Mouse (Mus musculus): Measurements from ENCODE around the gene Scn8a.
"Not testable (repeated sequence)": the region's sequence is repeated elsewhere in the genome, so short reads cannot be mapped to it uniquely, and the experiment has no call there.

The Scn8a gene

GRCm38 (mm10) chr15:100869558-100869957, at the start of gene Scn8a:
Gene Scn8a (plus strand): TSS chr15:100869858.
- no peak for DNase-seq

- DNase-seq, result no peak
These were observed 47.8 kb upstream of the Scn8a start for GRCm38 (mm10) chr15:100821824-100822223.

DNA sequence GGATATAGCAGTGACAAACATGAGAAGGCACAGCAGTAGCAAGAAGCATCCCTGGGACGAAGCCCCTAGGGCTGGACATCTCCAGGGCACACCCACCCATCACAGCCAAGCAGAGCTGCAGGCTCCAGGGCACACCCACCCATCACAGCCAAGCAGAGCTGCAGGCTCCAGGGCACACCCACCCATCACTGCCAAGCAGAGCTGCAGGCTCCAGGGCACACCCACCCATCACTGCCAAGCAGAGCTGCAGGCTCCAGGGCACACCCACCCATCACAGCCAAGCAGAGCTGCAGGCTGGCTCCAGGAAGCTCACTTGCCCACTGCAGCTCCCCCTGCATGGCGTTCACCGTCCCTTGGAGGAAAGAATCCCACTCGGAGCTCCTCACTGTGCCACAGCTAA, 47.3 kb upstream of the Scn8a start:
- not testable (repeated sequence) for DNase-seq

- DNase-seq, result peak in 1 of 2 experiments; percentile 18
These were observed 44.3 kb upstream of the Scn8a start for GRCm38 (mm10) chr15:100825249-100825856.

- DNase-seq, result no peak
These were observed 43.6 kb upstream of the Scn8a start for GRCm38 (mm10) chr15:100826076-100826475.

- DNase-seq, result no peak
These were observed 39.9 kb upstream of the Scn8a start for GRCm38 (mm10) chr15:100829775-100830174.

DNA sequence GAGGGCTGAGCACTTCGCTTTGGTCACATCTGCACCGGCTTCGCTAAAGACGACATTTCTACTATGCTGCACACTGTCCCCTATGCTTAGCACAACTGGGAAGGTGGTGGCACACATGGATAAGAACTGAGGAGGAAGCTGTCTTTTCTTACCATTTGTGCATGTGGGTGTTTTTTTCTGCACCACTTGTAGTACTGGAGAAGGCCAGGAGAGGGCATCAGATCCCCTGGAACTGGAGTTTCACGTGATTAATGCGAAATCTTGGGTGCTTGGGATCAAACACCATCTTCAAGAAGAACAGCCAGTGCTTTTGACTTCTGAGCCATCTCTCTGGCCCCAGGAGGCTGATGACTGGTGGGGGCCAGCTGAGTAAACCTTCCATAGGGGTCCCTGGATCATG, 39.0 kb upstream of the Scn8a start:
- peak in 1 of 2 experiments; percentile 21 for DNase-seq

DNA sequence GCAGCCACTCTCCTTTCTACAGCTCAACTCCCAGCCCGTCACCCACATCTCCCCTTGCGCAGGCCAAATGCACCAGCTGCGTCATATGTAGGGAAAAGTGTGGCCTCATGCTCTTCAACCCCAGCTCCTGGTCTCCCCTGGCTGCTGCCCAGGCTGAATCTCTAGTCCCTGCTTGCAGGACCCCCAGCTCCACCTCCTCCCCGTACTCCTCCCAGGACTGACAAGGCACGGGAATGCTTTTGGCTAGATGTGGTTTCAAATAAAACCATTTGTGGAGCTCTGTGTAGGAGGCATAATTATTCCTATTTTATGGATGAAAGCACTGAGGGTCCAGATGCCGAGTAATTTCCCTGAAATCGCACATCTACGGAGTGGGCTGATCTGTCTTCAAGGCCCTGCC, 37.5 kb upstream of the Scn8a start:
- no peak for DNase-seq

- no peak for DNase-seq
These were observed 36.9 kb upstream of the Scn8a start for GRCm38 (mm10) chr15:100832784-100833183.

DNA sequence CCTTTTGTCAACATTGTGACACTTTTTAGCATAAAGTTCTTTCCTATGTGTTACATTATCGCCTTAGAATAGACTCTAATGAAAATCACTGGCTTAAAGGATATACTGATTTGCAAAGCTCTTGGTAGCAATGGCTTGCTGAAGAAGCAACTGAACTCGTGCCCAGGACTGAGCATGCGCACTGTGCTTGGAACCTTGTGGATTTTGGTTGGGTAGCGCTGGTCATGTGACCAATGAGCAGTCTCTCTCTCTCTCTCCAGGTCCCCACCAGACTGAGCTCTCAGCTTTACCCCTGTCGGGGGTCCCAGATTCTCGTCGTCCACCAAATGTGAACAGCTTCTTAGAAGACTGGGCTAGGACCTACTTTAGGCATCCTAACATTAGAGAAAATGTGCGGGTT, 32.9 kb upstream of the Scn8a start:
- DNase-seq, result no peak

GRCm38 (mm10) chr15:100838607-100839207, 31.0 kb upstream of the Scn8a start:
- DNase-seq, result peak; percentile 65 to 70

DNA sequence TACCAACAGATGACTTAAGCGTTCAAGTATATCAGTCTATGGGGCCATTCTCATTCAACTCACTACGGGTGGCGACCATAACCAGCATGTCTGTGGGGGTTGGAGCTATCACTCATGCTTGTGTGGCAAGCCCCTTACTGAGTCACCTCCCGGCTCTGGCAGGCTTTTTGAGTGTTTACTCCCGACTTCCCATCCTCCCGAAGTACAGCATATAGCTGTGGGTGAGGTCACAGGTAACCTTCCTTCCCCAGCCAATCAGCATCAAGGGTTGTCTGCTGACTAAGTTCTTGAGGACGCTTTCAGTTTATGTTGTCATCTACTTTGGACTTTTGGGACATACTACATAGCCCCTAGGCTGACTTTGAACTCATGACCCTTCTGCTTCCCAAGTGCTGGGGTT, 25.3 kb upstream of the Scn8a start:
- no peak for DNase-seq

DNA sequence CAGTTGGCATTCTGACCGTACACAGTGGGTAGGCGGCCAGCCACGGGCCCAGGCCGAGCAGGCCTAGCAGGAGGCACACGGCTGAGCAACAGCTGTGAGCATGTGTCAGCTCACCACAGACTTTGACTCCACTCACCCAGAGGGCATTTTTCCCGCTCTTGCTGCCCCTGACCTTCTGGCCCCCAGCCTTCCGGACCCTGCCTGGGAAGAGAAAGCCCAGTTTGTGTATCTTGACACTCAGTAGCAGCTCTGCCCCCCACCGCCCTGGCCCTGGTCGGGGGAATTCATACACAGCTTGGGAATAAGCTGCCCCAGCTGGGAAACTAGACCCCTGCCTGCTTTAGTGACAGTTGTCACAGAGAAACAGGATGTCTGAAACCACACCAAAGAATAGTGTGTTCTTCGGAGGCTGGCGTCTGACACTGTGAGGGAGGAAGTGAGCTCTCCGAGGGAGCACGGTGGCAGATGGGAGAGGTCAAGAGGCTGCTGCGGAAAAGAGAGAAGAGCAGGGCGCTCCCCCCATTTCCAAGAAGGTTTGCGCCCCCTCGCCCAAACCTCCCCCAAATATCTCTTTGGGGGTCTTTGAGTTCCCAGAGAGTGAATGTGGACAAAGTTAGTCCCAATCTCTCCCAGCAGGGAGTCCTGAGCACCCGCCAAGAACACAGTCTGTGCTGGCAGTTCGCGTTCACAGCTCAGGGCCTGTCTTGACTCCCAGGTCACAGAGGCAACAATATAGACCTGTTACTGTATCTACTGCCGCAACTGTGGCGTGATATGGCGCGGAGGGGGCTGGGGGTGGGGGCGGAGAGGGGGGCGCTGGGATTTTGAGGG, 24.4 kb upstream of the Scn8a start:
- peak; percentile 57 to 90 for DNase-seq

- no peak for DNase-seq
These were observed 22.5 kb upstream of the Scn8a start for GRCm38 (mm10) chr15:100847193-100847592.

GRCm38 (mm10) chr15:100857586-100857985, 12.1 kb upstream of the Scn8a start:
- DNase-seq, result no peak

GRCm38 (mm10) chr15:100860856-100861255, 8.8 kb upstream of the Scn8a start:
- DNase-seq, result no peak

- DNase-seq, result no peak
These were observed 4.1 kb upstream of the Scn8a start for GRCm38 (mm10) chr15:100865556-100865955.

DNA sequence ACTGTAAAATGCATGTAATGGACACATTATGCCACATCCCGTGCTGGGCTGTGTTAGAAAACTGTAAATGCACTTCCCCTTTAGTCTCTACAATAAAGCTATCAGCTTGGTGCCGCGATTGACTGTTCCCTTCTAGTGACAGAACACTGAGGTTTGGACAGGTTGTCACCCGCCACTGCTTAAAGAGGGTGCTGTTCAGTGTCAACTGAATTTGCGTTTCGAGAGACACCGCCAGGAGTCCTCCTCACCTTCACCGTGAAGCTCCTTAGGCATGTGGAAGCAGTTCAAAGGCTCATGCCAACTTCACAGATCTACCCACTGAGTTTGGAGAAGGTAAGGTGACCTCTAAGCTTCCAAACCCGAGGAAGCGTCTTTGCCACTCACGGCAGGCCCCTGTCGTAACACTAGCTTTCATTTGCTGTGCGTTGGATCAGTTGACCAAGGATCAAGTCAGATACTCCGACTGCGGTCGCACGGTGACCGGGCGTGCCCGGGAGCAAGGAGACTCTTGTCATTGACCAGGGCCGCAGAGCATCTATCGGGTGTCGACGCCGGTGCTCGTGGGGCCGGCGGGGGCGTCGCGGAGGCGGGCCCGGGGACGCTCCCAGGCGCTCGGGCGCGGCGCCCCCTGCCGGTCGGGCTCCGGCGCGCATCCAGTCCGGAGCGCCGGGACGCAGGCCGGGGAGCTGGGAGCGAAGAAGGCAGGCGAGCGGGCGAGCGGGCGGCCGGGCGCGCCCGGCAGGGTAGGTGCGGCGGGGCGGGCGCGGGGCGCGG, 530 bp downstream of the Scn8a start:
- peak; percentile 57 to 70 for DNase-seq

GRCm38 (mm10) chr15:100870775-100871106, 1.1 kb downstream of the Scn8a start:
- peak in 1 of 2 experiments; percentile 52 for DNase-seq

DNA sequence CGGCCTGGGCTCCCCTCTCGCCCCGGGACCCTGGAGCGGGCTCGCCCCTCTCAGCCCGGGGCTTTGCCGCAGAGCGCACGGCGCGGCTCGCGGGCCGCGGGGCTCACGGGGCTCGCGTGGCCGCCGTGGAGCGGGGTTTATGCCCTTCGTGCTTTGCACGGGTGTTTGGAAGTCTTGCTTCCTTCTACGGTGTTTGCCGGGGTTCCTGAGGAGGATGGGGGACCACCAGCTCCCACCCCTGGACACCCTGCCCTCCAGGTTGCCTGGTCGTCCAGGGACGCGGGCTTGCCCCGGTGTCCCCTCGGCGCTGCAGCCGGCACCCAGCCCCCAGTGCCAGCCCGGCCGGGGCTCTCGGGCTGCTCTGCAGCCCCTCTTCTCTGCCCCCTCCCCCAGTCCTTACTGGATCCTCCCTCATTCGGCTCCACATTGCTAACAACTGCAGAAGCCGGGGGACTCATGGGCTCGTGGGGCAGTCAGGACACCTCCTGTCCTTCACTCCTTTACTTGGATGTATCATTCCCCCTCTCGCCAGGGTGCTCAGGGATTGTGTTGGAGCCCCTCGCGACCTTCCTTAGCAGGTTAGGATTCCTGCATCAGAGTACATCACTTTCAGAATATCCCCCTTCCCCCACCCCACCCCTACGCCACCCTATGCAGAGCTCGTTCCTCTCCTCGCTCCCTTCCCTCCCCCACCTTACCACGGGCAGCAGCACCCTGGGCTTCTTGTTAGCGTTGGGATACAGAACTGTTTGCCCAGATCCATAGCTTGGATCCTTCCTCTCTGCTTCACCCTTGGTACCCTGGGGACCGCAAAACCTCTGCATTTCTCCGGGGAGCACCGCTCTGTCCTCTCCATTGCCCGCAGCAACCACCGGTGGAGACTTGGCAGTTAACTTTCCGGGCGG, 1.7 kb downstream of the Scn8a start:
- no peak for DNase-seq

GRCm38 (mm10) chr15:100873155-100873554, 3.5 kb downstream of the Scn8a start:
- DNase-seq, result peak; percentile 76 to 80

DNA sequence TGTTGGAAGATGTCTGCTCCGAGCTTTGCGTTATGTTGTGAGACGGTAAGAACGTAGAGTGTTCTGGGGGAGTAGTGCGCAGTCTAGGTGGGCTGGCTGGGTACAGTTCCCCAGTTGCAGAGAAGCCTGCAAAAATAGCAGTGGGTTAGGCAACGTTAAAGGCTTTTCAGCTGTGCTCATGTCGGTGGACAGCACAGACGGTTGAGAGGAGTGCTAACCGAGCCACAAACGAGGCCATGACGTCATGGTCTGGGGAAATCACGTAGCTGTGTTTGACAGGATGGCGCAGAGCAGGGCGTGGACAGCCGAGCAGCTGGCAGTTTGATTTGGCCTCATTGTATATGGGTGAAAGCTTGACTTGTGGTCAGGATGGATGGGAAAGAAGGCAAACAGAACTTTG, 9.4 kb downstream of the Scn8a start:
- DNase-seq, result no peak
